Mouse (Mus musculus) fat pad, adult 2 months (tissue): ENCODE measurements around the gene Fgd4.

ENCODE experiments used
- DNase-seq: peaks from one replicate; pipeline ENCODE4 v3.0.0-alpha.2; 2011; ENCODE audit warnings: low read depth, low spot score; ENCODE audit errors: extremely low read depth

The Fgd4 gene

GRCm38 (mm10) chr16:16600461-16600860 lies at the start of gene Fgd4:
Fgd4 (minus strand) TSS chr16:16600549.
- DNase-seq = no peak

DNA sequence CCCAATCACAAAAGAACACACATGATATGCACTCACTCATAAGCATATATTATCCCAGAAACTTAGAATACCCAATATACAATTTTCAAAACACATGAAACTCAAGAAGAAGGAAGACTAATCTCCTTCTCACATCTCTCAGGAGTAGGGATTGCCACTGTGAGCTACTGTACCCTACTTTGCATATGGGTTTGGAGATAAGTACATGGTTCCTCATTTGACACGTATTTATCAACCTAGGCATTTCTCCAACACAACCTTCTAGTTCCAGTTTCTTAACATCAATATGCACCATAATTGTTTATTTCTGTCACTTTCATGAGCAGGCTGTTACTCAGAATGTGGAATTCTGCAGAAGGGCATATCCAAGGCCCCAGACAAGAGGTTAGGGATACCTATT lies 44.8 kb upstream of the Fgd4 start:
- no peak for DNase-seq

GRCm38 (mm10) chr16:16633730-16634129 lies 33.4 kb upstream of the Fgd4 start:
- DNase-seq = no peak

DNA sequence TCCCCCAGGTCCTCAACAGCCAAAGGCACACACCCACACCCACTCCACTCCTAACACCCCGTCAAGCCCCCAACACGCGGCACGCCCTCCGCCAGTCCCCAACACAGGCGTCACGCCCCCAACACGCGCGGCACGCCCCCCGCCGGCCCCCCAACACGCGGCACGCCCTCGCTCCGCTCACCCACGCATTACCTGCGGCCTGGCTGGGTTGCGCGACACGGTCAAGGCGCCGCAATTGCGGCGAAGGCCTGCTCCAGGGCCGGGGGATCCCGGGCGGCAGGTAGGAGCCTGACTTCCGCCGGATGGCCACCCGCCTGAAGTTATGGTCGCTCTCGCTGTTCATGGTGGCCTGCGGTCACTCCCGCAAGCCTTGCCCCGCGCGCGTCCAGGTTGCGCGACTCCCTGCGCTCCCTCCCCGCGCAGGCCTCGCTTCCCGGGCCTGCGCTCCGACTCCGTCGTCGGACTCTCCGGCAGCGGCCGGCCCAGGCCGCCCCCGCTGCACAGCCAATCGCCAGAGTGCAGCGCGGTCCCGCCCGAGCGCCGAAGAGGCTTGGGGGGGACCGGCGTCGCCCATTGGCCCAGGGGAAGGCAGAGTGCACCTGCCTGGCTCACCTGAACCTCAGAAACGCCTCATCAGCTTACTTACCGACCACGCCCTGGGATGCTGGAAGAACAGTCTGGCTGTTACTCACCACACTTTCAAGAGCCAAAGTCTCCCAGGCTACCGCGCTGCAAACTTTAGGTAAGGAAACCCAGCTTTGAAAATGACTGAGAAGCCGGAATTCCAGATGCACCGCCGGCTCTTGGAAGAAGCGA lies 555 bp downstream of the Fgd4 start:
- no peak for DNase-seq

GRCm38 (mm10) chr16:16596582-16596981 lies 3.8 kb downstream of the Fgd4 start:
- no peak for DNase-seq

DNA sequence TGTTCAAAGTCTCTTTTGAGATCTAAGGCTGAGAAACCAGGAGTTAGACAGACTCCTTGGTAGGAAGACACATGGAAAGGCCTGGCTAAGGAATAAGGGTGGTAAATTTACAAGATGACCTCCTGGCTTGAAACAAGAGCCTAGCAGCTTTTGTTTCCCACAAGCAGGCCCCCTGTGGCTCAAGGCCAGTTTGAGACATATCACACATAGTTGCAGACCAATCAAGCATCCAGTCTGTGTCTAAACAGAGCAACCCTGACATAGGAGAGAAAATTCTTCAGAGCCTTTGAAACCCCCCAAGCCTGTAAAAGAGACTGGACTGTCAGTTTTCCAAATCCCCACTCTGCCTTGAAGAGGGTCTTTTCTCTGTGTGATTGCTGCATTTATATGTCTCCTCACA lies 7.7 kb downstream of the Fgd4 start:
- DNase-seq = no peak

- DNase-seq = no peak
Measured at GRCm38 (mm10) chr16:16584409-16585032, 15.8 kb downstream of the Fgd4 start.

DNA sequence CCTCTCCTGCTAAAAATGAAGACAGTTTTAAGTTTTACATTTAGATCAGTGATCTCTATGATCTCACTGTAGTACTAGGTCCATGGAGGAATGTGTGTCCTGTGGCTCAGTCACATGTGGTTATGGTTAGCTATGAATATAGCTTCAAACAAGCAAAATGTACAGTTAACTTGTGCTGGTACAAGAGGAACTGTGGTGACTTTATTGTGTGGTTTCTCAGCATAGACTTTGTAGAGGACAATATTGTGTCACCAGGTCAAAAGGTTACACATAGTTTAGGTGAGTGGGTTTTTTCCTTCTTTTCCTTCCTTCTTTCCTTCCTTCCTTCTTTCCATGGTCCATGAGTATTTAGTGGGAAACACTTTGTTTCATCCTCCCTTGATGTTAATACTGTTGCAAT lies 23.8 kb downstream of the Fgd4 start:
- no peak for DNase-seq

- no peak for DNase-seq
Measured at GRCm38 (mm10) chr16:16574508-16574907, 25.8 kb downstream of the Fgd4 start.

- DNase-seq = no peak
Measured at GRCm38 (mm10) chr16:16573167-16573566, 27.2 kb downstream of the Fgd4 start.

GRCm38 (mm10) chr16:16571356-16571755 lies 29.0 kb downstream of the Fgd4 start:
- DNase-seq = peak; percentile 34

- no peak for DNase-seq
Measured at GRCm38 (mm10) chr16:16566786-16567185, 33.6 kb downstream of the Fgd4 start.

DNA sequence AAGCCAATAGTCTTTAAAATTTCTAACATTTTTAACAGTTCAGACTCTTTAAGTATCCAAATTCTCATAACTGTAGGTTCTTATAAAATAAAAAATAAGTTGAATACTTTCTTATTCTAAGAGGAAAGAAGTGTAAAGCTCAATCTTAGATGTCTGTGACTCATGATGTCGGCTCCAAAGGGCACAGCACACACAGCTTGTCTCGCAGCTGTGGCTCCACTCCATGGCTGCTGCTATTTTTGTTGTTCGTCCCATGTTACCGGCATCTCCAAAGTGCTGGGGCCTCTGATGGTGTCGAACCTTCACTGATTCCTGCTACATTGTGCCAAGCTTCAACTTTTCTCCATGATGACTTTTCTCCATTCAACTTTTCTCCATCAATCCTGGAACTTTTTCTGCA lies 34.1 kb downstream of the Fgd4 start:
- DNase-seq = no peak

GRCm38 (mm10) chr16:16565786-16566185 lies 34.6 kb downstream of the Fgd4 start:
- DNase-seq = no peak

DNA sequence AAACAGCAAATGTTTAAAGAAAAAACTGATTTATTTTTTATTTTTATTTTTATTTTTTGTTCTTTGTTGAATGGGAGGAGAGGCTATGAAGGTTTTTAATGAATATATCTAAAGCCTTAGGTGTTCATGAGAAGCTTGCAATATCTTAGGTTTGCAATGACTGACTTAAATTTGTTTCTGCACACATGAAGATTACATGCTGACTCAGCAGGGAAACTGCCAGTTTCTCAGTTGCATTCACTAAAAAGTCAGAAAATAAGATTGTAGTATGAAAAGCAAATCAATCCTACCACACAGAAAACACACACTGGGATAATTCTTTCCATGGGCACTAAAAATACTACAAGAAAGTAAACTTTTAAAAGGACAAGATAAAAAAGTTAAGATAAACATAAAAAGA lies 39.6 kb downstream of the Fgd4 start:
- no peak for DNase-seq

DNA sequence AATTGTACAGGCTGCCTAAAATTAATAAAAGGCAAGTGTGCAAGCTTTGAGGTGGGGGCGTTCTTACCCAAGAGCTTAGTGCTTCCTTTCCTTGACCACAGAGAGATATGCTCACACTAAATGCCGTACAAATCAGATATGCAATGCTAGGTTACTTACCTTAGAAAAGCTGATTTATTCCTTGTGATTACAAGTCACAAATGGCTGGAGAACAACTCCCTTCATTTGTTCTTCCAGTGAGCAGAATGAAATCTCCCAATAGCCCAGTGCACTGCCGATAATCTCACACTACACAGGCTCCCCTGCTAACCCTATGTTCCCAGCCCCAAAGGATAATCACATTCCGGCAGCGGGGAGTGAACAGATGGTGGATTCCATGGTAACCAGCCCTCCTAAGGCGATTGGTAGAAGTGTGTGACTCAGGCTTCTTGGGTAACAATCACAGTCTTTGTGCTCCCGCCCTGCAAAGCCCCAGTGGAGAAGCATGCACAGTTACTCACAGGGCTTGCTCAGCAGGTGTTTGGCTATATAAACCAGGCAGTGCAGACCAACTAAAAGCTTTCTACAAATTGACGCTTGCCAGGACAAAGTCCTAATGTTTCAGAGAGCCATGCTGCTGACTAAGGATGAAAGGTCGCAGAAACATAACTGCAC lies 40.3 kb downstream of the Fgd4 start:
- no peak for DNase-seq

DNA sequence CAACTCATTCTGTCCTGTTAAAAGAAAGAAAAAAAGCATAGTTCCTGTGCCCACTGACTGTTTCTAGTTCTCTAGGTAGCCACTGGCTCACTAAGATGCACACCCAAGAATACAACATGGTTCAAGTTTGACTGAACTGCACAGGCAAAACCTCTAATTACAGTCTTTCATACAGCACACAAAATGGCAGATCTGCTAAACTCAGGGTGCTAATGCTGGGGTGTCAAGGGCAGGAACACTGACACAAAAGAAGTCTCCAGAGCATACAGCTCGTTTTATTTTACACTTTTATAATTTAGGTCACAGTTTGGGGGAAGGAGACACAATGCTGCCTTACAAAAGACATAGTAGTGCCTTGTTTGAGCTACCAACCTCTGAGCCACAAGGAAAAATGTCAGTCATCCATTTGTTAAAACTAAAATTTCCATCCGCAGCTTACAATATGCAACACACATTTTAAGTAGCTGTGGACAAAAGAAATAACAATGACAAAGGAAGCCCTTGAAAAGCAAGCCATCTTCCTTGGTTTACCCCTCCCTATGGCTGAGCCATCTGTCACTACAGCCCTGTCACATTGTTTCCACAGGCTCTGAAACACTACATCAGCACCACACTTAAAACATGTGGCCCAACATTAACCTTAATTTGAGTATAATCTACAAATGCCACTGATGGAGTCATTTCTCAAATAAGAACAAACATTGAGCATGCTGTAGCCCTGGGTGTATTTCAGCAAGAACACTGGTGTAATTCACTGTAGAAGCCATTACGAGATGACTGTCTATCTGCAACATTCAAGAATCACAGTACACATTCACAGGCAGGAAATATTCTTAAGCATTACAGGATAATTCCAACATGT lies 41.1 kb downstream of the Fgd4 start:
- no peak for DNase-seq

GRCm38 (mm10) chr16:16557738-16558137 lies 42.6 kb downstream of the Fgd4 start:
- peak; percentile 90 for DNase-seq

DNA sequence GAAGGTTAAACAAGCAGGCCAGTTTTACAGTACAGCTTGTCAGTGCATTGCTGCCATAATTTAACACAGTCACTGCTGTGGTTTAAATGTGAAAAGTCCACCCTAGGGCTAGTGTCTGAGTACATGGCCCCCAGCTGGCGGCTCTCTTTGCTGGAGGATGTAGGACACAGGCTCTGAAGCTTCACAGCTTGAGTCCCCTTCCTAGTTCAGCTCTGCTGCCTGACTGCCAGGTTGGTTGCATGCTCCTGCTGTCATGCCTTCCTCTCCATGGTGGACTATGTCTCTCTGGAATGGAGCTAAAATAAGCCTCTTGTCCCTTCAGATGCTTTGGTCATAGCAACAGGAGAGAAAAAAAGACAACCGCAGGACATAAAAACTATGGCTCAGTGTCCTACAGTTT lies 46.3 kb downstream of the Fgd4 start:
- no peak for DNase-seq

GRCm38 (mm10) chr16:16552197-16552596 lies 48.2 kb downstream of the Fgd4 start:
- DNase-seq = no peak

DNA sequence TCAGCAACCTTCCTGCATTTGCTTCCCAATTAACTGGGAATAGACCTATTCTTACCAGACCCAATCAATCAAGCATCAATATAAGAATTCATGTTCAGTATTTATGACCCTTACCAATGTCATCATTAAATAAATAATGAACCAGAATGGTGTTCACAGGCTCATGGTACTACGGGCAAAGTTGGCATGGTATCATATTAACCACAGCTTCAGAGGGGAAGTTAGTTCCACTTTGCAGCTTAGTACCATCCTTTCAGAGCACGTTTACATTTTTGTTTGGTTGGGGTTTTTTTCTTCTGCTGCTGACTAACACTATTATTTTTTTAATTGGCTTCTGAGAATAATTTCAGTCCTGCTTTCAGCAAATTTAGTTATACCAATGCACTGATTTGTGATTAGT lies 51.2 kb downstream of the Fgd4 start:
- no peak for DNase-seq
